Mouse (Mus musculus) embryonic facial prominence, embryonic 13.5 days (tissue): ENCODE results near the gene Slc22a4. TPM values are rescaled to one million over a fixed set of nuclear protein-coding genes. Genes with fewer than 3 reads are reported as not detected.
"Not testable (repeated sequence)": the region's sequence is repeated elsewhere in the genome, so short reads cannot be mapped to it uniquely, and the experiment has no call there.

Experiments used
- ATAC-seq: fragments of 200-750 bp; cut with Nextera tagmentation; 2 replicates; pipeline ENCODE4 v1.8.0; 2017; ENCODE audit warnings: low read depth; ENCODE audit not compliant: insufficient number of reproducible peaks, insufficient read depth, low FRiP score, low TSS enrichment
- H3K27ac ChIP-seq: fragments of 300-500 bp; sonication (generic); 2 replicates; pipeline ENCODE4 v1.5.1; 2015; ENCODE audit warnings: moderate library complexity, mild to moderate bottlenecking, inconsistent platforms
- H3K27me3 ChIP-seq: fragments of 300-500 bp; sonication (generic); 2 replicates; pipeline ENCODE4 v1.6.1; 2015; ENCODE audit warnings: mild to moderate bottlenecking, inconsistent platforms
- H3K36me3 ChIP-seq: fragments of 300-500 bp; sonication (generic); 2 replicates; pipeline ENCODE4 v1.6.1; 2015; ENCODE audit warnings: mild to moderate bottlenecking, inconsistent platforms
- H3K4me1 ChIP-seq: fragments of 300-500 bp; sonication (generic); 2 replicates; pipeline ENCODE4 v1.6.1; 2015; ENCODE audit warnings: inconsistent platforms
- H3K4me2 ChIP-seq: fragments of 300-500 bp; sonication (generic); 2 replicates; pipeline ENCODE4 v1.6.1; 2015; ENCODE audit warnings: moderate library complexity, mild to moderate bottlenecking, inconsistent platforms
- H3K4me3 ChIP-seq: fragments of 300-500 bp; sonication (generic); 2 replicates; pipeline ENCODE4 v1.5.1; 2015; ENCODE audit warnings: mild to moderate bottlenecking, inconsistent platforms
- H3K9ac ChIP-seq: fragments of 300-500 bp; sonication (generic); 2 replicates; pipeline ENCODE4 v1.6.1; 2015; ENCODE audit warnings: mild to moderate bottlenecking, inconsistent platforms
- H3K9me3 ChIP-seq: fragments of 300-500 bp; sonication (generic); 2 replicates; pipeline ENCODE4 v1.6.1; 2016; ENCODE audit warnings: inconsistent platforms
- WGBS: fragments of 180-500 bp; shearing (Covaris S2); methylation state at CpG from one replicate; pipeline ENCODE4 v1.1.7; 2015; ENCODE audit warnings: mixed read lengths; 5-methylcytosine and 5-hydroxymethylcytosine counted together
- polyA plus RNA-seq: library from polyadenylated mRNA; unstranded; fragments of >200 nt; fragmentation: Nextera tagmentation; extraction: Ambion mirVana; gene quantifications from 2 replicates; pipeline ENCODE4 v1.2.1, GENCODE M21; 2015

The Slc22a4 gene
- polyA plus RNA-seq, 1 experiment from 2014 or later, result 3.9 TPM

GRCm38 (mm10) chr11:54054257-54054656 lies 26.4 kb upstream of the Slc22a4 start:
- Histone ChIP-seq H3K4me1 (peaks cover 37% of the 10 kb centered on the region), H3K36me3 (peaks cover 50% of the 10 kb centered on the region), H3K4me3 (no peak overlapping the region), H3K27ac (no peak overlapping the region), H3K4me2 (no peak overlapping the region), H3K9me3 (no peaks in the 10 kb centered on the region), H3K9ac (no peak overlapping the region), H3K27me3 (no peaks in the 10 kb centered on the region)
- ATAC-seq, result no peak
- 29% methylated on average over 6 of the region's 6 CpGs for WGBS

- Histone ChIP-seq H3K27me3 (no peaks in the 10 kb centered on the region), H3K4me3 (no peak overlapping the region), H3K4me2 (no peak overlapping the region), H3K36me3 (peaks cover 47% of the 10 kb centered on the region), H3K9ac (no peak overlapping the region), H3K4me1 (peaks cover 26% of the 10 kb centered on the region), H3K9me3 (no peaks in the 10 kb centered on the region), H3K27ac (no peak overlapping the region)
- 88% methylated on average over 7 of the region's 7 CpGs for WGBS
- no peak for ATAC-seq
These were observed 25.2 kb upstream of the Slc22a4 start for GRCm38 (mm10) chr11:54053090-54053489.

GRCm38 (mm10) chr11:54052128-54052527 lies 24.2 kb upstream of the Slc22a4 start:
- peaks cover 47% of the 10 kb centered on the region for H3K36me3 ChIP-seq
- no peaks in the 10 kb centered on the region for H3K27me3 ChIP-seq
- ATAC-seq, result no peak
- 94% methylated on average over 5 of the region's 5 CpGs for WGBS
- no peak overlapping the region for H3K9ac ChIP-seq
- peaks cover 16% of the 10 kb centered on the region for H3K4me1 ChIP-seq
- no peaks in the 10 kb centered on the region for H3K9me3 ChIP-seq
- no peak overlapping the region for H3K4me2 ChIP-seq
- no peak overlapping the region for H3K27ac ChIP-seq
- H3K4me3 ChIP-seq, result no peak overlapping the region

GRCm38 (mm10) chr11:54051161-54051560 lies 23.3 kb upstream of the Slc22a4 start:
- H3K36me3 ChIP-seq, result peaks cover 46% of the 10 kb centered on the region
- no peaks in the 10 kb centered on the region for H3K9me3 ChIP-seq
- no peak overlapping the region for H3K4me2 ChIP-seq
- H3K9ac ChIP-seq, result no peak overlapping the region
- no peak overlapping the region for H3K4me3 ChIP-seq
- no peak overlapping the region for H3K27ac ChIP-seq
- H3K4me1 ChIP-seq, result peaks cover 6% of the 10 kb centered on the region
- H3K27me3 ChIP-seq, result no peaks in the 10 kb centered on the region
- ATAC-seq, result no peak
- 88% methylated on average over 7 of the region's 7 CpGs for WGBS

GRCm38 (mm10) chr11:54050205-54050604 lies 22.3 kb upstream of the Slc22a4 start:
- H3K36me3 ChIP-seq, result peaks cover 36% of the 10 kb centered on the region
- no peak for ATAC-seq
- peaks cover 3% of the 10 kb centered on the region; the same call in 1 of the 2 replicates for H3K4me1 ChIP-seq
- 46% methylated on average over 2 of the region's 2 CpGs for WGBS
- H3K4me3 ChIP-seq, result no peak overlapping the region
- H3K9ac ChIP-seq, result no peak overlapping the region
- no peak overlapping the region for H3K4me2 ChIP-seq
- no peaks in the 10 kb centered on the region for H3K9me3 ChIP-seq
- no peaks in the 10 kb centered on the region for H3K27me3 ChIP-seq
- H3K27ac ChIP-seq, result no peak overlapping the region

GRCm38 (mm10) chr11:54040676-54041075 lies 12.8 kb upstream of the Slc22a4 start:
- H3K4me1 ChIP-seq, result no peaks in the 10 kb centered on the region
- no peaks in the 10 kb centered on the region for H3K27me3 ChIP-seq
- ATAC-seq, result no peak
- no peaks in the 10 kb centered on the region for H3K36me3 ChIP-seq
- H3K9ac ChIP-seq, result no peak overlapping the region
- WGBS, result 95% methylated on average over 6 of the region's 6 CpGs
- H3K4me2 ChIP-seq, result no peak overlapping the region
- H3K9me3 ChIP-seq, result no peaks in the 10 kb centered on the region
- H3K27ac ChIP-seq, result no peak overlapping the region
- no peak overlapping the region for H3K4me3 ChIP-seq

GRCm38 (mm10) chr11:54032872-54033271 lies 5.0 kb upstream of the Slc22a4 start:
- H3K27ac ChIP-seq, ATAC-seq, H3K9ac ChIP-seq, H3K36me3 ChIP-seq, H3K27me3 ChIP-seq, H3K4me3 ChIP-seq, H3K9me3 ChIP-seq, H3K4me2 ChIP-seq: not testable (repeated sequence)
- peaks cover 10% of the 10 kb centered on the region for H3K4me1 ChIP-seq
- 100% methylated on average over 1 of the region's 3 CpGs for WGBS

GRCm38 (mm10) chr11:54028997-54029396 lies 1.1 kb upstream of the Slc22a4 start:
- no peak for ATAC-seq
- peaks cover 15% of the 10 kb centered on the region for H3K4me1 ChIP-seq
- peak overlapping the region; percentile 96 for H3K4me2 ChIP-seq
- H3K9me3 ChIP-seq, result no peaks in the 10 kb centered on the region
- H3K9ac ChIP-seq, result no peak overlapping the region
- H3K36me3 ChIP-seq, result no peaks in the 10 kb centered on the region
- H3K27me3 ChIP-seq, result peaks cover 14% of the 10 kb centered on the region
- H3K4me3 ChIP-seq, result peak overlapping the region; percentile 59
- WGBS, result 78% methylated on average over 4 of the region's 4 CpGs
- H3K27ac ChIP-seq, result no peak overlapping the region

GRCm38 (mm10) chr11:54027131-54028043 lies 503 bp downstream of the Slc22a4 start:
- H3K9ac ChIP-seq, result peak overlapping the region; percentile 82
- H3K4me3 ChIP-seq, result peak overlapping the region; percentile 59
- no peaks in the 10 kb centered on the region for H3K9me3 ChIP-seq
- peaks cover 14% of the 10 kb centered on the region for H3K27me3 ChIP-seq
- peak overlapping the region; percentile 96 for H3K4me2 ChIP-seq
- ATAC-seq, result no peak
- peaks cover 15% of the 10 kb centered on the region for H3K4me1 ChIP-seq
- H3K36me3 ChIP-seq, result no peaks in the 10 kb centered on the region
- 16% methylated on average over 31 of the region's 31 CpGs for WGBS
- no peak overlapping the region for H3K27ac ChIP-seq

GRCm38 (mm10) chr11:54026491-54027041 lies 1.3 kb downstream of the Slc22a4 start:
- Histone ChIP-seq H3K9ac (no peak overlapping the region), H3K27ac (no peak overlapping the region), H3K4me3 (peak overlapping the region; percentile 59; the same call in 1 of the 2 replicates)

GRCm38 (mm10) chr11:54021396-54022093 lies 6.3 kb downstream of the Slc22a4 start:
- no peak overlapping the region for H3K9ac ChIP-seq
- no peak overlapping the region for H3K4me2 ChIP-seq
- no peak overlapping the region for H3K4me3 ChIP-seq
- peaks cover 2% of the 10 kb centered on the region; the same call in 1 of the 2 replicates for H3K27me3 ChIP-seq
- H3K36me3 ChIP-seq, result no peaks in the 10 kb centered on the region
- 83% methylated on average over 5 of the region's 5 CpGs for WGBS
- H3K4me1 ChIP-seq, result no peaks in the 10 kb centered on the region
- H3K27ac ChIP-seq, result no peak overlapping the region
- ATAC-seq, result no peak
- no peaks in the 10 kb centered on the region for H3K9me3 ChIP-seq

More at GRCm38 (mm10) chr11:54026491-54027041, 1.3 kb downstream of the Slc22a4 start:
- no peak for ATAC-seq
- Histone ChIP-seq H3K4me2 (no peak overlapping the region; the same call in 1 of the 2 replicates), H3K9me3 (no peaks in the 10 kb centered on the region), H3K36me3 (no peaks in the 10 kb centered on the region), H3K27me3 (peaks cover 14% of the 10 kb centered on the region), H3K4me1 (peaks cover 15% of the 10 kb centered on the region)
- 74% methylated on average over 1 of the region's 1 CpGs for WGBS
